Mouse (Mus musculus): ENCODE results near the gene Slc29a3.

DNA sequence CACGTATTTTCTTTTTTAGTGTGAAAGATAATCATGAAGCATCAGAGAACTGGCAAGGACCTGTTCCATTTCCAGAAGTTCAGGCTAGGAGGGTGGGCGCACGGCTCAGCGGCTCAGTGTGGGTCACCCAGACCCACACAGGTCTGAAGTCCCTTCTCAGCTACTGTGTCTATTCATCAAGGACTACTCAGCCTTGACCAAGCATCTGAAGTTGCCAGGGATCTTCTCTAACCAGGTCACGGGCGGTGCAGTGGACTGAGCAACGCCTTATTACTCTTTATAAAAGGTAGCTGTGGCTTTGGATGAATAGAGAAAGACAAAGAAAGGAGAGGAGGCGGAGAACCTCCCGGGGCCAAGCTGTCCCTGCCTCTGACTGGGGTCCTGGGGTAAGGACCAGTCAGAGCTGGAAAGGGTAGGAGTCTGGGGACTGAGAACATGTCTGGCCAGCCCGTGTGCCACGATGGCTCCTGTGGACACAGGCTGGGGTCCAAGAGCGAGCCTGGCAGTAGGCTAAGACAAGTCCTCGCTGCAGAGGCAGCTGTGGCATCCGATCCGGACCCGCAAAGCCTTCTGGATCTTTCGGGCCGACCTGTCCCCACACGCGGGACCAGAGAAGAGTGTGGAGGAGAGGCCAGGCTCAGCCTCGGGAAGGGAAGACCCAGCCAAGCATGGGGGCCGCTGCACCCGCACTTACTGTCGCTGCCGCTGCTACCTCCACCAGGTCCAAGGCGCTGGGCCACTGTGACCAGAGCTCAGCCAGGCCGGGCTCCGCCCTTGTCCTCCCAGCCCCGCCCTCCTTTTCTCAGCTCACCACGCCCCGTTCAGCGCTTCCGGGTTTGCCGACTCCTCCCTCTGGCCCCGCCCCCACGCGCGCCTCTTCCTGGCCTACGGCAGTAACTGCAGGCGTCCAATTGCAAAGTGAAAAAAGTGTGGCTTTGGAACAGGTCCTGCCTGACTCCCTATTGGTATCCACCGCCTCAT is at the start of gene Slc29a3:
- no peak for TF ChIP-seq CTCF (IDR thresholded peaks at IDR 0.05; ENCODE audit: low read depth, low read length)
- no peak for TF ChIP-seq GATA2 (IDR thresholded peaks at IDR 0.05; ENCODE audit: borderline replicate concordance, low read depth, low read length)
- TF ChIP-seq TAL1 (conservative IDR thresholded peaks at IDR 0.05; ENCODE audit: low read depth, low read length), result no peak

Data from G1E (cell line).